Mouse (Mus musculus) C2C12 (cell line): ENCODE measurements around the gene Slc12a7. TPM values are rescaled to one million over a fixed set of nuclear protein-coding genes. Genes with fewer than 3 reads are reported as not detected.

Source experiments
- H3K27me3 ChIP-seq: one replicate; pipeline ENCODE4 v1.6.1; 2011; ENCODE audit not compliant: control insufficient read depth, insufficient read depth, insufficient read length
- H3K36me3 ChIP-seq: one replicate; pipeline ENCODE4 v1.6.1; 2011; ENCODE audit not compliant: control insufficient read depth, insufficient read depth
- H3K4me3 ChIP-seq: one replicate; pipeline ENCODE4 v1.5.1; 2011; ENCODE audit warnings: mild to moderate bottlenecking, control low read depth; ENCODE audit not compliant: poor library complexity, insufficient read depth, severe bottlenecking
- H3K79me2 ChIP-seq: one replicate; pipeline ENCODE4 v1.6.1; 2011; ENCODE audit not compliant: control insufficient read depth, insufficient read depth
- H3K79me3 ChIP-seq: one replicate; pipeline ENCODE4 v1.6.1; 2011; ENCODE audit warnings: low read depth, control low read depth
- H3ac ChIP-seq: one replicate; pipeline ENCODE3; 2011; ENCODE audit warnings: low read depth; ENCODE audit not compliant: control insufficient read depth, insufficient read length
- CEBPB ChIP-seq: IDR thresholded peaks from one replicate; pipeline ENCODE4 v1.6.1; 2011; ENCODE audit warnings: low read depth, mild to moderate bottlenecking, control low read depth, moderate library complexity
- CTCF ChIP-seq: IDR thresholded peaks from one replicate; pipeline ENCODE4 v1.5.1; 2011; ENCODE audit not compliant: control insufficient read depth, insufficient read depth, insufficient read length
- FOSL1 ChIP-seq: IDR thresholded peaks from one replicate; pipeline ENCODE4 v1.8.0; 2011; ENCODE audit warnings: mild to moderate bottlenecking, low read length; ENCODE audit not compliant: poor library complexity, insufficient read depth, severe bottlenecking
- MAX ChIP-seq: IDR thresholded peaks from one replicate; pipeline ENCODE4 v1.6.1; 2011; ENCODE audit warnings: mild to moderate bottlenecking, control low read depth
- MYOD1 ChIP-seq: IDR thresholded peaks from one replicate; pipeline ENCODE4 v1.6.1; 2011; ENCODE audit warnings: low read depth; ENCODE audit not compliant: control insufficient read depth, insufficient read length
- MYOG ChIP-seq: IDR thresholded peaks from one replicate; pipeline ENCODE4 v1.6.1; 2011; ENCODE audit not compliant: control insufficient read depth, insufficient read length; ENCODE audit errors: extremely low read depth
- USF1 ChIP-seq: IDR thresholded peaks from one replicate; pipeline ENCODE4 v1.6.1; 2011; ENCODE audit warnings: low read depth, mild to moderate bottlenecking, control low read depth, moderate library complexity
- polyA plus RNA-seq: library from polyadenylated mRNA; unstranded; fragments of >200 nt; fragmentation: generic; extraction: Trizol; gene quantifications from one replicate; pipeline ENCODE4 v1.2.1, GENCODE M21; 2012; ENCODE audit warnings: missing spikeins

The Slc12a7 gene
- polyA plus RNA-seq, 1 experiment = 28.7 TPM

GRCm38 (mm10) chr13:73772655-73773054 lies 39.8 kb downstream of the Slc12a7 start:
- peaks cover 100% of the 10 kb centered on the region for H3K79me2 ChIP-seq
- H3K36me3 ChIP-seq = no peaks in the 10 kb centered on the region
- H3K79me3 ChIP-seq = peaks cover 62% of the 10 kb centered on the region
- H3K27me3 ChIP-seq = no peaks in the 10 kb centered on the region
- no peak overlapping the region for H3ac ChIP-seq
- TF ChIP-seq CTCF = no peak
- no peak for TF ChIP-seq MYOD1
- no peak for TF ChIP-seq MYOG
- no peak for TF ChIP-seq FOSL1
- no peak for TF ChIP-seq CEBPB
- TF ChIP-seq MAX = no peak
- no peak for TF ChIP-seq USF1
- no peak overlapping the region for H3K4me3 ChIP-seq

- no peak overlapping the region for H3K4me3 ChIP-seq
- TF ChIP-seq MAX (no peak), CTCF (no peak), USF1 (no peak), FOSL1 (no peak), MYOG (no peak), MYOD1 (no peak), CEBPB (no peak)
Observed at GRCm38 (mm10) chr13:73773519-73774205, 40.8 kb downstream of the Slc12a7 start.

GRCm38 (mm10) chr13:73775786-73776185 lies 42.9 kb downstream of the Slc12a7 start:
- no peak overlapping the region for H3K4me3 ChIP-seq
- H3K79me3 ChIP-seq = peaks cover 58% of the 10 kb centered on the region
- peaks cover 6% of the 10 kb centered on the region for H3K36me3 ChIP-seq
- no peak overlapping the region for H3ac ChIP-seq
- no peak for TF ChIP-seq USF1
- TF ChIP-seq MAX = no peak
- no peak for TF ChIP-seq MYOD1
- TF ChIP-seq MYOG = no peak
- no peak for TF ChIP-seq FOSL1
- no peak for TF ChIP-seq CEBPB
- no peak for TF ChIP-seq CTCF
- peaks cover 99% of the 10 kb centered on the region for H3K79me2 ChIP-seq
- no peaks in the 10 kb centered on the region for H3K27me3 ChIP-seq

More at GRCm38 (mm10) chr13:73773519-73774205, 40.8 kb downstream of the Slc12a7 start:
- Histone ChIP-seq H3ac (no peak overlapping the region), H3K27me3 (no peaks in the 10 kb centered on the region), H3K79me3 (peaks cover 60% of the 10 kb centered on the region), H3K79me2 (peaks cover 100% of the 10 kb centered on the region), H3K36me3 (no peaks in the 10 kb centered on the region)

- peaks cover 6% of the 10 kb centered on the region for H3K36me3 ChIP-seq
- H3ac ChIP-seq = no peak overlapping the region
- no peak overlapping the region for H3K4me3 ChIP-seq
- peaks cover 53% of the 10 kb centered on the region for H3K79me3 ChIP-seq
- TF ChIP-seq USF1 (no peak), CEBPB (no peak), MYOD1 (no peak), MYOG (no peak), CTCF (no peak), FOSL1 (no peak), MAX (no peak)
- peaks cover 99% of the 10 kb centered on the region for H3K79me2 ChIP-seq
- no peaks in the 10 kb centered on the region for H3K27me3 ChIP-seq
Observed at GRCm38 (mm10) chr13:73777578-73777977, 44.7 kb downstream of the Slc12a7 start.

- peaks cover 63% of the 10 kb centered on the region for H3K79me2 ChIP-seq
- H3K36me3 ChIP-seq = peaks cover 40% of the 10 kb centered on the region
- peaks cover 40% of the 10 kb centered on the region for H3K79me3 ChIP-seq
- no peak for TF ChIP-seq MYOD1
- no peak for TF ChIP-seq CTCF
- no peaks in the 10 kb centered on the region for H3K27me3 ChIP-seq
- H3K4me3 ChIP-seq = no peak overlapping the region
- no peak overlapping the region for H3ac ChIP-seq
Observed at GRCm38 (mm10) chr13:73782486-73782885, 49.6 kb downstream of the Slc12a7 start.

- peaks cover 54% of the 10 kb centered on the region for H3K36me3 ChIP-seq
- H3K79me2 ChIP-seq = no peaks in the 10 kb centered on the region
- no peaks in the 10 kb centered on the region for H3K27me3 ChIP-seq
- no peak for TF ChIP-seq CTCF
- TF ChIP-seq USF1 = no peak
- TF ChIP-seq MYOD1 = no peak
- no peak for TF ChIP-seq CEBPB
- no peak for TF ChIP-seq MYOG
- no peak for TF ChIP-seq FOSL1
- no peak for TF ChIP-seq MAX
- no peaks in the 10 kb centered on the region for H3K79me3 ChIP-seq
- H3ac ChIP-seq = no peak overlapping the region
- H3K4me3 ChIP-seq = no peak overlapping the region
Observed at GRCm38 (mm10) chr13:73792176-73792575, 59.3 kb downstream of the Slc12a7 start.
